Mouse (Mus musculus) cortical plate, adult 2 months (tissue): ENCODE results near the gene Mybpc3. TPM values are rescaled to one million over a fixed set of nuclear protein-coding genes. Genes with fewer than 3 reads are reported as not detected.

ENCODE experiments used
- H3K27ac ChIP-seq: fragments of 200-500 bp; 2 replicates; pipeline ENCODE4 v1.5.1; 2012; ENCODE audit warnings: low read length, control low read depth, inconsistent platforms; ENCODE audit not compliant: insufficient read depth
- H3K4me1 ChIP-seq: fragments of 200-500 bp; 2 replicates; pipeline ENCODE4 v1.6.1; 2011; ENCODE audit warnings: low read length; ENCODE audit not compliant: control insufficient read depth, insufficient read depth
- H3K4me3 ChIP-seq: fragments of 200-500 bp; 2 replicates; pipeline ENCODE4 v1.5.1; 2011; ENCODE audit warnings: mild to moderate bottlenecking, low read length, control low read depth; ENCODE audit not compliant: insufficient read depth
- CTCF ChIP-seq: fragments of 200-500 bp; IDR thresholded peaks from 2 replicates; pipeline ENCODE4 v1.5.1; 2011; ENCODE audit warnings: mild to moderate bottlenecking, control low read depth, low read length; ENCODE audit not compliant: insufficient read depth; ENCODE audit errors: extremely low read depth
- POLR2A ChIP-seq: fragments of 200-500 bp; IDR thresholded peaks from 2 replicates; pipeline ENCODE4 v1.6.1; 2011; ENCODE audit warnings: mild to moderate bottlenecking, low read length, control low read depth; ENCODE audit not compliant: insufficient read depth; ENCODE audit errors: extremely low read depth
- polyA plus RNA-seq: library from polyadenylated mRNA; depleted of rRNA; stranded (reverse); fragments of >200 nt; gene quantifications from 2 replicates; pipeline ENCODE4 v1.2.3, GENCODE M21; 2012; rRNA removed

The Mybpc3 gene
- polyA plus RNA-seq, result 0.89 and 0.98 TPM in 2 replicates

- TF ChIP-seq POLR2A (no peak), CTCF (no peak)
- H3K4me1 ChIP-seq, result no peaks in the 10 kb centered on the region
- H3K27ac ChIP-seq, result no peak within 1 kb of the TSS
- no peak within 1 kb of the TSS for H3K4me3 ChIP-seq
Measured at GRCm38 (mm10) chr2:91117585-91118275, at the start of gene Mybpc3. TSS of gene Mybpc3 (plus strand) at chr2:91118144.

- H3K4me3 ChIP-seq, result peak overlapping the region; percentile 74
- TF ChIP-seq POLR2A (no peak), CTCF (no peak)
- H3K4me1 ChIP-seq, result peaks cover 11% of the 10 kb centered on the region
- no peak overlapping the region for H3K27ac ChIP-seq
Measured at GRCm38 (mm10) chr2:91068162-91068871, 49.6 kb upstream of the Mybpc3 start.

GRCm38 (mm10) chr2:91068872-91069165 lies 49.1 kb upstream of the Mybpc3 start:
- TF ChIP-seq POLR2A, result no peak
- no peak for TF ChIP-seq CTCF
- H3K27ac ChIP-seq, result no peak overlapping the region
- H3K4me3 ChIP-seq, result peak overlapping the region; percentile 74

GRCm38 (mm10) chr2:91069306-91070000 lies 48.5 kb upstream of the Mybpc3 start:
- peak overlapping the region; percentile 74 for H3K4me3 ChIP-seq
- TF ChIP-seq POLR2A, result no peak
- no peak for TF ChIP-seq CTCF
- 0 out of 2 replicates have a peak overlapping the region, but pooled peaks have one; percentile 6 for H3K27ac ChIP-seq
- peaks cover 11% of the 10 kb centered on the region for H3K4me1 ChIP-seq

More at GRCm38 (mm10) chr2:91068872-91069165, 49.1 kb upstream of the Mybpc3 start:
- peaks cover 11% of the 10 kb centered on the region for H3K4me1 ChIP-seq

- TF ChIP-seq CTCF (peak; percentile 81), POLR2A (0 out of 2 replicates have a peak, but pooled peaks have one; percentile 30)
- Histone ChIP-seq H3K4me3 (peak within 1 kb of the TSS; percentile 74), H3K4me1 (peaks cover 11% of the 10 kb centered on the region), H3K27ac (peak within 1 kb of the TSS; percentile 31; the same call in 1 of the 2 replicates)
Measured at GRCm38 (mm10) chr2:91070076-91070800, 47.7 kb upstream of the Mybpc3 start, which contains the start of gene Slc39a13. TSS of gene Slc39a13 (minus strand) at chr2:91070417.

- peaks cover 11% of the 10 kb centered on the region for H3K4me1 ChIP-seq
- TF ChIP-seq POLR2A (no peak), CTCF (no peak)
- peak overlapping the region; percentile 31; the same call in 1 of the 2 replicates for H3K27ac ChIP-seq
- H3K4me3 ChIP-seq, result peak overlapping the region; percentile 74; the same call in 1 of the 2 replicates
Measured at GRCm38 (mm10) chr2:91071059-91071458, 46.9 kb upstream of the Mybpc3 start.

GRCm38 (mm10) chr2:91072092-91072491 lies 45.9 kb upstream of the Mybpc3 start:
- Histone ChIP-seq H3K27ac (no peak overlapping the region), H3K4me1 (peaks cover 11% of the 10 kb centered on the region), H3K4me3 (no peak overlapping the region)
- TF ChIP-seq POLR2A (no peak), CTCF (no peak)

GRCm38 (mm10) chr2:91077957-91078313 lies 40.0 kb upstream of the Mybpc3 start:
- no peak for TF ChIP-seq POLR2A
- TF ChIP-seq CTCF, result no peak
- Histone ChIP-seq H3K27ac (no peak overlapping the region), H3K4me3 (peak overlapping the region; percentile 21; the same call in 1 of the 2 replicates), H3K4me1 (no peaks in the 10 kb centered on the region)

- H3K4me3 ChIP-seq, result peak overlapping the region; percentile 21; the same call in 1 of the 2 replicates
- H3K27ac ChIP-seq, result no peak overlapping the region
- H3K4me1 ChIP-seq, result no peaks in the 10 kb centered on the region
- TF ChIP-seq CTCF, result no peak
Measured at GRCm38 (mm10) chr2:91078314-91079025, 39.5 kb upstream of the Mybpc3 start.
